Mouse (Mus musculus) heart, embryonic 15.5 days (tissue): ENCODE measurements around the gene Slc39a11. TPM values are rescaled to one million over a fixed set of nuclear protein-coding genes. Genes with fewer than 3 reads are reported as not detected.

Experiments used
- ATAC-seq: fragments of 200-750 bp; cut with Nextera tagmentation; replicated peaks from 2 replicates; pipeline ENCODE4 v1.8.0; 2017; ENCODE audit warnings: low read depth, moderate TSS enrichment; ENCODE audit not compliant: insufficient number of reproducible peaks, insufficient read depth, low FRiP score
- H3K27ac ChIP-seq: fragments of 300-500 bp; sonication (generic); 2 replicates; pipeline ENCODE4 v1.5.1; 2015; ENCODE audit warnings: mild to moderate bottlenecking, inconsistent platforms
- H3K27me3 ChIP-seq: fragments of 300-500 bp; sonication (generic); 2 replicates; pipeline ENCODE4 v1.6.1; 2015; ENCODE audit warnings: inconsistent platforms
- H3K36me3 ChIP-seq: fragments of 300-500 bp; sonication (generic); 2 replicates; pipeline ENCODE4 v1.6.1; 2015; ENCODE audit warnings: mild to moderate bottlenecking, inconsistent platforms
- H3K4me1 ChIP-seq: fragments of 300-500 bp; sonication (generic); replicated peaks from 2 replicates; pipeline ENCODE4 v1.6.1; 2015; ENCODE audit warnings: inconsistent platforms
- H3K4me2 ChIP-seq: fragments of 300-500 bp; sonication (generic); 2 replicates; pipeline ENCODE4 v1.6.1; 2015; ENCODE audit warnings: inconsistent platforms, mild to moderate bottlenecking, moderate library complexity
- H3K4me3 ChIP-seq: fragments of 300-500 bp; sonication (generic); 2 replicates; pipeline ENCODE4 v1.5.1; 2015; ENCODE audit warnings: mild to moderate bottlenecking, inconsistent platforms
- H3K9ac ChIP-seq: fragments of 300-500 bp; sonication (generic); 2 replicates; pipeline ENCODE4 v1.6.1; 2015; ENCODE audit warnings: mild to moderate bottlenecking, inconsistent platforms
- H3K9me3 ChIP-seq: fragments of 300-500 bp; sonication (generic); replicated peaks from 2 replicates; pipeline ENCODE4 v1.6.1; 2016; ENCODE audit warnings: inconsistent platforms
- WGBS: fragments of 180-500 bp; shearing (Covaris S2); methylation state at CpG from one replicate; pipeline ENCODE4 v1.1.7; 2015; ENCODE audit warnings: mixed read lengths; 5-methylcytosine and 5-hydroxymethylcytosine counted together
- polyA plus RNA-seq: library from polyadenylated mRNA; unstranded; fragments of >200 nt; fragmentation: Nextera tagmentation; extraction: Ambion mirVana; gene quantifications from 2 replicates; pipeline ENCODE4 v1.2.1, GENCODE M21; 2015

Slc39a11 gene
- polyA plus RNA-seq, 1 experiment from 2014 or later: 13.4 TPM

DNA sequence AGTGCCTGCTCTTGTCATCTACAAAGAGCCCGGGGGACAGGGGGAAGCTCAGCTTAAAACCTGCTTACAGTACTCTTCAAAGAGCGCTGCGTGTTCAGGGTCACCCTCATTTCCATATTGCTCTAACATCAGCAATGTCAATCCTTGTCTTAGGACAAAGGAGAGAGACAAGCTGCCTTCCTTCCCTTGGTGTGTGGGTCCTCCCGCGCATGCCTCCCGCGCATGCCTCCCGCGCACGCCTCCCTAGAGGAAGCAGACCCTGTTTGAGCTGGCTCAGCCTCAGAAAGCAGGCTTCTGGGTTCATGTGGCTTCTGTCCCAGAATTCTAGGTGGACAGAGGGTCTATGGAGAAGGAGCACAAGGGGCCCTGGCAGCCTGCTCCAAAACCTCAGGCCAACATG lies 404.2 kb downstream of the Slc39a11 start:
- Histone ChIP-seq H3K4me1 (no peaks in the 10 kb centered on the region), H3K4me2 (no peak overlapping the region), H3K9ac (no peak overlapping the region), H3K4me3 (no peak overlapping the region), H3K36me3 (no peaks in the 10 kb centered on the region), H3K27ac (no peak overlapping the region), H3K27me3 (no peaks in the 10 kb centered on the region), H3K9me3 (no peaks in the 10 kb centered on the region)
- 73% methylated on average over 10 of the region's 10 CpGs for WGBS
- no peak for ATAC-seq

- no peaks in the 10 kb centered on the region for H3K9me3 ChIP-seq
- H3K4me2 ChIP-seq: no peak overlapping the region
- ATAC-seq: no peak
- no peaks in the 10 kb centered on the region for H3K36me3 ChIP-seq
- no peak overlapping the region for H3K4me3 ChIP-seq
- no peaks in the 10 kb centered on the region for H3K27me3 ChIP-seq
- no peaks in the 10 kb centered on the region for H3K4me1 ChIP-seq
- H3K9ac ChIP-seq: no peak overlapping the region
- WGBS: 63% methylated on average over 2 of the region's 2 CpGs
- H3K27ac ChIP-seq: no peak overlapping the region
These were observed 415.4 kb downstream of the Slc39a11 start for GRCm38 (mm10) chr11:113234432-113234831.

DNA sequence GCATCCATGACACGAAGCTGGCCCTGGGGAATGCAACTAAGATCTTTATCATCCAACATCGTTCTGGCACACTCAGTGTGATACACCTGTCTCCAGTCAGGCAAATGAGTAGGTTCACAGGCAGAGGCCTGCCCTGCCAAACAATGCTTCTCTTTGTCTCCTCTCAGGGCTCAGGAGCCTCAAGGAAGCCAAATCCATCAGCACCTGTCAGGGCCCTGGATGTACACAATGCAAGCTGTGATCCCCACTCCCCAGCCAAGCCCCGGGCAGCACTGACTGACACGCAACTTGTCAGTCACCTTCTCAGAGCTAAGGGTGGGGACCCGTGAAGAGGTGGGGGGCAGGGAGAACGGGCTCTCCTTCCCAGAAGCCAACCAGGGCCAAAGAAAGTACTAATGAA lies 417.8 kb downstream of the Slc39a11 start:
- H3K9ac ChIP-seq: no peak overlapping the region
- H3K4me3 ChIP-seq: no peak overlapping the region
- ATAC-seq: no peak; the same call in 1 of the 2 replicates
- H3K9me3 ChIP-seq: no peaks in the 10 kb centered on the region
- no peak overlapping the region for H3K27ac ChIP-seq
- WGBS: 19% methylated on average over 6 of the region's 6 CpGs
- no peaks in the 10 kb centered on the region for H3K27me3 ChIP-seq
- no peaks in the 10 kb centered on the region for H3K36me3 ChIP-seq
- no peak overlapping the region for H3K4me2 ChIP-seq
- no peaks in the 10 kb centered on the region for H3K4me1 ChIP-seq

DNA sequence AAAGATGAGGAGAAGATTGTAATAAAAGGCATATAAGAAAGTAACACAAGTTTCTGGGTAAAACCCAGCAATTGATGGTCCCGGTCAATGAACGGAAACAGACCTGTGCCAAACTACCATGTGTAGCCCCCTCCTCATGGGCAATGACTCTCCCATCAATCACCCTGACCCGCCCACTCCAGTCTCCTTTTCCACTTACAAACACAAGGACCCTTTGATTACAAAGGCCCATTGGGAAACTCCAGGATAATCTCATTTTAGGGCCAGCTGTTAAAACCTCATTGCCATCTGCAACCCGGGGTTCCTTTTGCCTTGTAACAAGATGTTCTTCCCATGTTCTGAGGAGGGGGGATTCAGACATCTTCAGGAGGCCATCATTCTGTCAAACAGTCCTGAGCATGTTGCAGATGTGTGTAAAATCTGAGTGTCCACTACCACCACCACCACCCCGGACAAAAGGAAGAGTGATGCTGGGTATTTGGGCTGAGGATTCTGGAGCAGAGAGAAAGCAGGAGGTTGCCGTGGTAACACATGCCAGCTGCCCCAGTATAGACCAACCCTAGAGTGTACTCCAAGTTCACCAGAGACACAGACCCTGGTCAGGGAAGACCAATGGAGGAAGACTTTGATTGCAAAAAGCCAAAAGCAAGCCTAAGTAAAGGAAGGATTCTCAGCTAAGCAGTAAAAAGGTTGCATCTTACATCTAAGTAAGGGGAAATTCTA lies 419.3 kb downstream of the Slc39a11 start:
- H3K36me3 ChIP-seq: no peaks in the 10 kb centered on the region
- H3K4me1 ChIP-seq: no peaks in the 10 kb centered on the region
- no peak overlapping the region for H3K4me3 ChIP-seq
- H3K9me3 ChIP-seq: no peaks in the 10 kb centered on the region
- no peak for ATAC-seq
- no peaks in the 10 kb centered on the region for H3K27me3 ChIP-seq
- 68% methylated on average over 6 of the region's 6 CpGs for WGBS
- H3K27ac ChIP-seq: no peak overlapping the region
- H3K9ac ChIP-seq: no peak overlapping the region
- H3K4me2 ChIP-seq: no peak overlapping the region

- H3K9ac ChIP-seq: no peak overlapping the region
- no peak overlapping the region for H3K4me3 ChIP-seq
- H3K27ac ChIP-seq: no peak overlapping the region
- no peaks in the 10 kb centered on the region for H3K36me3 ChIP-seq
- H3K9me3 ChIP-seq: no peaks in the 10 kb centered on the region
- no peak for ATAC-seq
- no peak overlapping the region for H3K4me2 ChIP-seq
- no peaks in the 10 kb centered on the region for H3K4me1 ChIP-seq
- H3K27me3 ChIP-seq: no peaks in the 10 kb centered on the region
- 70% methylated on average over 3 of the region's 3 CpGs for WGBS
These were observed 424.1 kb downstream of the Slc39a11 start for GRCm38 (mm10) chr11:113225748-113226147.

GRCm38 (mm10) chr11:113223756-113224323 lies 426.0 kb downstream of the Slc39a11 start:
- no peak for ATAC-seq
- 53% methylated on average over 4 of the region's 4 CpGs for WGBS

DNA sequence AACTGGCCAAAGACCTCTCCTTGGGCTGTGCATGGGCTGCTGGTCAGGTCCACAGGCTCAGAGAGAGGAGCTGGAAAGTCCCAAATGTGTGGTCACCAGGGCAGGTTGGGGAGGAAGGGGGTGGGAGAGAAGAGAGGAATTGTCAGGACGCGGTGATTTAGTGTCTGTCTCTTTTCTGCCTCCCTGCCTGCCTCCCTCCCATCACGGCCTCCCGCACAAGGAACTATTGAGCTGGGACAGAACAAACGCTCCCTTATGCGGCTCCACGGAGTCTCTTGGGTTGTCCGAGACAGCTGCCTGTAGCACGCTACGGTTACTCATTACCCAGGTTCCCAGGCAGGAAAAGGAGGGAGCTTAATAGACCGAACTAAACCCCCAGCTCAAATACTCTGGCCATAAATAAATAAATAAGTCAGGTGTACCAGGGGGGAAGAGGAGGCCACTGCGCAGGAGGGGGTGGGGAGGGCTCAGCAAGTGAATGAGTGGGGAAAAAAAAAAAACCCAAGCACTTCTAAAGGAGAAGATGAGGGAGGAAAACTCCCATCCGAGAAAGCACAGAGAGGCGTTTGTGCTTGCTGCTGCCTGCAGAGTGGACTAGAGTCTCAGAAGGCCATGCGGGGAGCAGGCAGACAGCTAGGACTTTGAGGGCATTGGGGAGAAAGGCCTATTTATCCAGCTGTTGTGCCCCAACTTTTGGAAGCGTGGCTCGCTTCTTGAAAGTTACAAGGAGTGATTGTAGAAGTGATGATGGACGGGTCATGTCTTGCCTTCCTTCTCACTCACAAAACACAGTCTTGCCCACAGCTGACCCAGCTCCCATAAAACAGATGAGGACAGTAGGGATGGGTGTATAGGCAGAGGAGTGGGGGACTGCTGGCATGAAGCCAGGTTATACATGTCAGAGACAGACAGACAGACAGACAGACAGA lies 428.3 kb downstream of the Slc39a11 start:
- H3K9ac ChIP-seq: no peak overlapping the region
- no peaks in the 10 kb centered on the region for H3K4me1 ChIP-seq
- no peak for ATAC-seq
- no peaks in the 10 kb centered on the region for H3K9me3 ChIP-seq
- no peaks in the 10 kb centered on the region for H3K36me3 ChIP-seq
- 51% methylated on average over 18 of the region's 18 CpGs for WGBS
- no peak overlapping the region for H3K27ac ChIP-seq
- H3K4me2 ChIP-seq: no peak overlapping the region
- H3K4me3 ChIP-seq: no peak overlapping the region
- H3K27me3 ChIP-seq: no peaks in the 10 kb centered on the region

More at GRCm38 (mm10) chr11:113223756-113224323, 426.0 kb downstream of the Slc39a11 start:
- Histone ChIP-seq H3K4me1 (no peaks in the 10 kb centered on the region), H3K27me3 (no peaks in the 10 kb centered on the region), H3K9ac (no peak overlapping the region), H3K4me3 (no peak overlapping the region), H3K9me3 (no peaks in the 10 kb centered on the region), H3K27ac (no peak overlapping the region), H3K4me2 (no peak overlapping the region), H3K36me3 (no peaks in the 10 kb centered on the region)

DNA sequence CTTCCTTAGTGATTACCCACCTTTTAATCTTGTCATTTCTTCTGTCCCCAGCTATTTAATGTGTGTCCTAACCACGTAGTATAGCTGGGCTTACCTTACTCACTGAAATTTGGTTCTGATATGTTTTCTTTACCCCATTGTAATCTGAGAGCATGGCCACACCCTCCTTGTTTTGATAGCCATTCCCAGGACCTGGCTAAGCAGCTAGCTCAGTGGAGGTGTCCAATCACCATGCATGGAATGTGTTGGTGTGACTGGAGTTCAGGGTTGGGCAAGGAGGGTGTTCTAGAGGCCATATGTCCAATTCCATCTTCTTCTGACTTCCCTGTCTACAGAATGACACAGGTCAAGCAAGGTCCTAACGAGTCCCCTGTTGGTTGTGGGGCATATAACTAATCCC lies 429.2 kb downstream of the Slc39a11 start:
- no peak overlapping the region for H3K4me3 ChIP-seq
- no peaks in the 10 kb centered on the region for H3K27me3 ChIP-seq
- no peak overlapping the region for H3K4me2 ChIP-seq
- ATAC-seq: no peak
- H3K9me3 ChIP-seq: no peaks in the 10 kb centered on the region
- 73% methylated on average over 2 of the region's 2 CpGs for WGBS
- H3K27ac ChIP-seq: no peak overlapping the region
- H3K36me3 ChIP-seq: no peaks in the 10 kb centered on the region
- H3K9ac ChIP-seq: no peak overlapping the region
- no peaks in the 10 kb centered on the region for H3K4me1 ChIP-seq

DNA sequence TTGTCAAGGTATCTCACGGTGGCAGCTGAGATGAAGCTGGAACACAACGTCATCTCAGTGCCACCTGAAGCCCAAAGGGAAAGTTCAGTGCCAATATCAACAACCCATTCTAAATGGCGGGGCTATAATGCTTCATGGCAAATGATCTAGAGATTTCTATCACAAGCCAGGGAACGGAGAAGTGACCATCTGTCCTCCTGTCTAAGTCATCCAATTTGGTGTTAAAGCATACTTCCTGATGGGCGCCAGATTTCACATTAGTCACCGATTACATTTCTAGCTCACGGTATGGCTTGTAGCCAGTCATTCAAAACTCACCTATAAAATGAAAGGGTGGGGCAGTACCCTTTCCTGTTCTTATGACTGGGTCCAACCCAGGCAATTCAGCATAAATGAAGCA lies 435.1 kb downstream of the Slc39a11 start:
- H3K27ac ChIP-seq: no peak overlapping the region

GRCm38 (mm10) chr11:113212390-113213025 lies 437.4 kb downstream of the Slc39a11 start:
- Histone ChIP-seq H3K9me3 (no peaks in the 10 kb centered on the region), H3K27ac (no peak overlapping the region), H3K36me3 (no peaks in the 10 kb centered on the region), H3K4me2 (no peak overlapping the region), H3K4me1 (no peaks in the 10 kb centered on the region; the same call in 1 of the 2 replicates), H3K9ac (no peak overlapping the region), H3K27me3 (no peaks in the 10 kb centered on the region), H3K4me3 (no peak overlapping the region)
- 70% methylated on average over 13 of the region's 13 CpGs for WGBS
- ATAC-seq: no peak

More for the DNA sequence above, 435.1 kb downstream of the Slc39a11 start:
- H3K4me3 ChIP-seq: no peak overlapping the region
- H3K9me3 ChIP-seq: no peaks in the 10 kb centered on the region
- no peak overlapping the region for H3K9ac ChIP-seq
- H3K4me2 ChIP-seq: no peak overlapping the region
- no peak for ATAC-seq
- no peaks in the 10 kb centered on the region for H3K36me3 ChIP-seq
- H3K27me3 ChIP-seq: no peaks in the 10 kb centered on the region
- 83% methylated on average over 7 of the region's 7 CpGs for WGBS
- H3K4me1 ChIP-seq: no peaks in the 10 kb centered on the region
